In genomic region chr10:14054860-14055259, GRCm38 (mm10) we compare ENCODE assay signal across 19 mouse cellular contexts.
DNase-seq lines count a peak whose midpoint lies in the region; ATAC-seq and TF ChIP-seq lines count a peak whose summit lies in the region.
"Had no signal": no experiment of that assay in that cellular context is flagged by ENCODE, and none has a peak within 500 bp of the region (broad histone marks: within the 10 kb centered on the region; RNA-seq: fewer than 3 reads in every experiment).

No protein-coding gene starts in this region.

- no peak for TF ChIP-seq CTCF in heart, postnatal 0 days (IDR thresholded peaks at IDR 0.05; ENCODE audit: low read depth)

- intact Hi-C loops in heart, postnatal 14 days (cut with DNase I) = no loop called here

- no peak for DNase-seq in heart, postnatal 14 days
- DNase-seq in heart, postnatal 0 days (ENCODE audit: low spot score) = no peak
- no peak for DNase-seq in heart, adult 18-20 months
- peak; percentile 1 for DNase-seq in right cerebral cortex, postnatal 25 days
- DNase-seq in right cerebral cortex, postnatal 36 days (ENCODE audit: low spot score in 2 of 2) = no peak
- DNase-seq in retina, embryonic 14.5 days (ENCODE audit: low spot score) = no peak
- DNase-seq: adrenal gland, postnatal 10 days; embryo, embryonic 11 days; forebrain, postnatal 0 days; kidney, postnatal 10 days; layer of hippocampus, postnatal 36 days; lung, adult 2 months; lung, postnatal 14 days; right cerebral cortex, adult 18-20 months had no signal

- peak overlapping the region; percentile 30; the same call in 1 of the 2 replicates for H3K27ac ChIP-seq in heart, embryonic 11.5 days (ENCODE audit: low read depth, low read length)
- H3K27ac ChIP-seq in heart, postnatal 0 days (ENCODE audit: low read depth) = peak overlapping the region; percentile 77
- H3K27ac ChIP-seq: hindbrain, postnatal 0 days; limb, embryonic 13.5 days; liver, embryonic 12.5 days had no signal

- H3K4me3 ChIP-seq in heart, embryonic 11.5 days (ENCODE audit: low read depth, low read length) = no peak overlapping the region
- no peak overlapping the region for H3K4me3 ChIP-seq in heart, postnatal 0 days (ENCODE audit: low read depth, low read length)
- H3K4me3 ChIP-seq: limb, embryonic 13.5 days; liver, embryonic 12.5 days had no signal

- H3K9ac ChIP-seq in heart, embryonic 11.5 days (ENCODE audit: low read depth, low read length) = no peak overlapping the region
- no peak overlapping the region for H3K9ac ChIP-seq in heart, postnatal 0 days (replicated peaks; ENCODE audit: low read depth, low read length)
- H3K9ac ChIP-seq: forebrain, postnatal 0 days; limb, embryonic 13.5 days; liver, embryonic 12.5 days had no signal

- no peaks in the 10 kb centered on the region for H3K9me3 ChIP-seq in heart, embryonic 11.5 days (replicated peaks; ENCODE audit: control insufficient read depth, low read length)
- H3K9me3 ChIP-seq in heart, postnatal 0 days (replicated peaks; ENCODE audit: control insufficient read depth, low read length) = no peaks in the 10 kb centered on the region
- H3K9me3 ChIP-seq: limb, embryonic 13.5 days; liver, embryonic 12.5 days had no signal

- no peaks in the 10 kb centered on the region for H3K27me3 ChIP-seq in heart, embryonic 11.5 days (ENCODE audit: control insufficient read depth, insufficient read depth, low read length)
- no peaks in the 10 kb centered on the region for H3K27me3 ChIP-seq in heart, postnatal 0 days (ENCODE audit: control insufficient read depth, insufficient read depth, low read length)
- H3K27me3 ChIP-seq: liver, embryonic 12.5 days had no signal

- WGBS in heart, embryonic 11.5 days (ENCODE audit: insufficient replicate concordance) = 92% methylated on average over 4 of the region's 4 CpGs
- 54% methylated on average over 4 of the region's 4 CpGs for WGBS in heart, postnatal 0 days

- no peak for ATAC-seq in heart, embryonic 11.5 days (replicated peaks; ENCODE audit: insufficient number of reproducible peaks, low FRiP score, low TSS enrichment)
- ATAC-seq in heart, postnatal 0 days (ENCODE audit: insufficient read depth, low read depth) = no peak
- ATAC-seq: forebrain, postnatal 0 days; liver, embryonic 12.5 days had no signal

- no peak overlapping the region for H3K4me2 ChIP-seq in heart, embryonic 11.5 days
- H3K4me2 ChIP-seq in heart, postnatal 0 days (ENCODE audit: low read depth, low read length) = no peak overlapping the region
- H3K4me2 ChIP-seq: limb, embryonic 13.5 days; liver, embryonic 12.5 days; midbrain, embryonic 11.5 days had no signal

- no peak for TF ChIP-seq EP300 in heart, postnatal 0 days (IDR thresholded peaks at IDR 0.05; ENCODE audit: low read depth)

- no peaks in the 10 kb centered on the region for H3K36me3 ChIP-seq in heart, embryonic 11.5 days (ENCODE audit: control insufficient read depth, insufficient read depth, low read length)
- H3K36me3 ChIP-seq in heart, postnatal 0 days (replicated peaks; ENCODE audit: control insufficient read depth, insufficient read depth, low read length) = no peaks in the 10 kb centered on the region
- H3K36me3 ChIP-seq: limb, embryonic 13.5 days; liver, embryonic 12.5 days had no signal

- peaks cover 25% of the 10 kb centered on the region for H3K4me1 ChIP-seq in heart, embryonic 11.5 days (ENCODE audit: control insufficient read depth, insufficient read depth, low read length)
- H3K4me1 ChIP-seq in heart, postnatal 0 days (ENCODE audit: control insufficient read depth, insufficient read depth) = peaks cover 36% of the 10 kb centered on the region
- H3K4me1 ChIP-seq: liver, embryonic 12.5 days had no signal
